Mouse (Mus musculus) bone marrow, adult 2 months (tissue): ENCODE results near the gene Des.

Experiments used
- CTCF ChIP-seq: fragments of 200-500 bp; IDR thresholded peaks from 2 replicates; pipeline ENCODE4 v1.5.1; 2011; ENCODE audit warnings: low read length, control low read depth; ENCODE audit not compliant: control insufficient read depth, insufficient read depth
- POLR2A ChIP-seq: fragments of 200-500 bp; IDR thresholded peaks from 2 replicates; pipeline ENCODE4 v1.6.1; 2011; ENCODE audit warnings: low read depth, mild to moderate bottlenecking, control low read depth, low read length, borderline replicate concordance; ENCODE audit not compliant: control insufficient read depth

DNA sequence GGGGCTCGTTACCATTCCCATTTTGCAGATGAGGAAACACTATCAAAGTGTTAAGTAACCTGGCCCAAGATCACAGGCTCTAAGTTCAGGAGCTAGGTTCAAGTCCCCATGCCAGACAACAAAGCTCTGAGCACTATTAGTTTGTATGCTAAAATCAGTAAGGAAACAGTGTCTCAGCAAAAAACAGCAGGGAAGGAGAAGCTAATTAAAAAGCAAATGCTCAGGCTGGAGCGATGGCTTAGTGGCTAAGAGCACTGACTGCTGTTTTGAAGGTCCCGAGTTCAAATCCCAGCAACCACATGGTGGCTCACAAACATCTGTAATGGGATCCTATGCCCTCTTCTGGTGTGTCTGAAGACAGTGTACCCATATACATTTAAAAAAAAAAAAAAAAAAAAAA, 52.1 kb downstream of the Des start:
- TF ChIP-seq POLR2A = no peak
- TF ChIP-seq CTCF = no peak
